Mouse (Mus musculus) kidney, postnatal 10 days (tissue): ENCODE results near the gene Chpt1.
"Not testable (repeated sequence)": the region's sequence is repeated elsewhere in the genome, so short reads cannot be mapped to it uniquely, and the experiment has no call there.

Experiments used
- DNase-seq: peaks from one replicate; pipeline ENCODE4 v3.0.0; 2021; ENCODE audit warnings: mixed read lengths

Gene Chpt1

DNA sequence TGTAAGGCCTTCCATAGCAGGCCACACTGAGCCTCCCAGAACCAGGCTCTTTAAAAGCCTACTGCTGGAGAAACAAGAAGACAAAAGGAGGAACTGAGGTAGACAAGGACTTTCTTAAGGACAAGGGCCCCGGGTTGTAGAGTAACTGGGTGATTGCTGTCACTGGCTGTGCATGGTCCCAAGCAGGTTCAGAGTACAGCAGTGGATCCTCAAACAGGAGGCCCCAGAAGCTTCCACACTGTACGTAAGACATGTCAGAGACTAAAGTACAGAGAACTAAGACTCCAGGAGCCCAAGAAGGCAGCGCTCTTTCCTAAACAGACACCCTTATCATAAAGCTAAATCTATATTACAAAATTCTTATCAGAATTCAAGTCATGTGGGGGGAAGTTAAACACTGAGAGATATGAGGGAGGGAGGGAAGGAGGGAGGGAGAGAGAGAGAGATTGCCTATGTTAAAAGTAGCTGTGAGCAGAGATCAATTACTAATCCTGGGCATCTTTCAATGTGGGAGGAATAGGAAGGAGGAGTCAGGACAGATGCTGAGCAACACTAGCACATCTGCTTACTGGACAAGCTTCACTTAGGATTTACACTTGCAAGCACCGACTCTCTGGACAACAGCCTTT lies 8.8 kb downstream of the Chpt1 start:
- DNase-seq = no peak

DNA sequence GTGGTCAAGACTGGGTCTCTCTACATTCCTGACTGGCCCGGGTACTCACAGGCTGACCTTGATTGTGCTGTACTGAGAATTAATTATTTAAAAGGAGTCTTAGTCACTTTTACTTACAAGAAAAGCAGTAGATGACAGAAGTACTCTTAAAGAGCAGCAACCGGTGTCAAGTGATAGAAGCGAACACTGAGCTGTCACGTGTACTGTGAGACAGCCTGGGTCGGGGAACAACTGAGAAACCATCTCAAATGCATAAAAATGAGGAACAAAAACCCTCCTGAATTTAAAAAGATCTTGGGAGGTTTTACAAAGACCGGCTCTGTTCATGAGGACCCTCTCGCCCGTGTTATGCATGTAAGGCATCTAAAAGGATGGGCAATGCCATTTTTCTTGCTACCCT lies 11.2 kb downstream of the Chpt1 start:
- no peak for DNase-seq

DNA sequence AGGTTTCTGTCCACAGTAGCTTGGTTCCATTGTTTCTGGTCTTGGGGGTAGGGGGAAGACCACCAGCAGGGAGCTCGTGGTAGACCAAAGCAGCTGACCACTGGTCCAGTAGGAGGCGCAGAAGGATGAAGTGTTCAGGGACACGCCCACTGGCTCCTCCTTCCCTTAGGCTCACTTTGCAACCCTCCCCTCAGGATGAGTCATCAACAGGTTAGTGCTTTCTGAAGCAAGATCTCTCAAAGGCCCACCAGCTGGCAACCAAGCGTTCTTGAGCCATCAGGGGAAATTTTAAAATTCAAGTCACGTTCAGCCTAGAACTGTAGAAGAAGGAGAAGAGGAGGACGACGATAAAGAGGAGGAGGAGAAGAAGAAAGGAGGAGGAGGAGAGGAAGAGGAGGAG lies 12.2 kb downstream of the Chpt1 start:
- no peak for DNase-seq

DNA sequence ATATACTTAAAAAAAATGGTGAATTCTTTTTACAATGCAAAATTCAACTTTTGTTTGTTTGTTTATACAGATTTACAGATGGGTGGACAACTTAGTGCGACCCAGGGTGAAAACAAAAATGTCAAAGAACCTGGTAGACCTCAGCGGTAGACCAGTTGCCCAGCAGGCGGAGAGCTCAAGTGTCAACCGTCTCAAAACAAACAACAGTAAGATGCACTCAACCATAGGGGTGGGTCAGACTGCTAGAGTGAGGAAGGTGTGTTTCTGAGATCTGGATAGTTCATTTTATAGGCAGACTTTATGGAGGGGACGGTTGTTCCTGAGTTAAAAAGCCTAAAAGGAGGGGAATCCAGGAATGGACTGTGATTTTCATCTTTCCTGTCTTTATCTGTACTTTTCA lies 15.2 kb downstream of the Chpt1 start:
- DNase-seq = no peak

DNA sequence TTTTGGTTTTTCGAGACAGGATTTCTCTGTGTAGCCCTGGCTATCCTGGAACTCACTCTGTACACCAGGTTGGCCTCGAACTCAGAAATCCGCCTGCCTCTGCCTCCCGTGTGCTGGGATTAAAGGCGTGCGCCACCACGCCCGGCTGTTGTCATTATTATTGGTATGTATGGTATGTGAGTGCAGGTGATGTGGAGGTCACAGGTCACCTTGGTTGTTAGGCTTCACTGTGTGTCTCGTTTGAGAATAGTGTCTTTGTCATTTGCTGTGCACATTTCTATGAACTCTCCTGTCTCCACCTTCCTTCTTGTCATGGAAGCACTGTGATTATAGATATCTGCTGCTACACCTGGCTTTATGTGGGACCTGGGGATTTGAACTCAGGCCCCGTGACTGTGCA lies 21.0 kb downstream of the Chpt1 start:
- DNase-seq = not testable (repeated sequence)

DNA sequence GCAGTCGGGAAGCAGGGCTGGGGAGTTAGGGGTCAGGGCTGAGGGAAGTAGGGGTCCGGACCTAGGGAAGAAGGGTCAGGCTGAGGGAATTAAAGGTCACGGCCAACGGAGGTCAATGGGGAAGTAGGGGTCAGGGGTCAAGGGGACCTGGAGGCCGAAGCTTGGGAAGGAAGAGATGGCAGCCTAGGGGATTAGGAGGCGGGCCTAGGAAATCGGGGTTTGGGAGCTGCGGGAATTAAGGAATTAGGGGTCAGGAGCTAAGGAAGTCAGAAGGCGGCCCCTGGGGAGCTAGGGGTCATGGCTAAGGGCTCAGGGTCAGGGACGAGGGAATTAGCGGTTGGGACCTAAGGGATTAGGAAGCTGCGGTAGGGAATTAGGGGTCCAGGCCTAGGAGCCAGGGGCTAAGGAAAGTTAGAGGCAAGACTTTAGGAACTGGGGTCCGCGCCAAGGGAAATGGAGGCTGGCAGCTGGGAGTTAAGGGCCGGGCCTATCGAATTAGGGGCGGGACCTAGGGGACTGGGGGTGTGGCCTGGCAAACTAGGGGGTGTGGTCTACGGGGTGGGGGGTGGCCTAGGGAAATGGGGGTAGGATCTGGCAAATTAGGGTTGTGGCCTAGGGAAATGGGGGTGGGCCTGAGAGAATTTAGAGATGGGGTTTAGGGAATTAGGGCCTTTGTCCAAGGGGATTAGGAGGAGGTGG lies 43.6 kb downstream of the Chpt1 start:
- no peak for DNase-seq

DNA sequence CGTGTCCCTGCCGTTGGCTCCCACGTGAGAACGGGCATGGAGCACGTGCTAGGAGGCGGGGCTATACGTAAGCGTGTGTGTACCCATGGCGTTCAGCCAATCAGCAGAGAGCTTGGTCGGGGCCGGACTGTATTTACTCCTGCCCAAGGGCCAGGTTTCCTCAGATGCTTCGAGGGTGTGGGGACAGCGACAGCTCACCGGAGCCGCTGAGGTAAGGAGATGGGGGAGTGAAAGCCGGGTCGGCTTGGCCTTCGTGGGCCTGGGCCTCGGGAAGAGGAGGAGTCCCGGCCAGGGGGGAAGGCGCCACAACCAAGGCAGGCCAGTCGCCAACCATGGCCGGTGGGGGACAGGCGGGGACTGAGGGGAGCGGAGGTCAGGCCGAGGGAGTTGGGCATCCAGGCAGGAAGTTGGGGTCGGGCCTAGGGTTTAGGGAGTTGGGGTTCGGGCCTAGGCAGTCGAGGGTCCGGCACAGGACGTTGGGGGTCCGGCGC lies 44.3 kb downstream of the Chpt1 start, which contains the start of gene Sycp3:
TSS of gene Sycp3 (plus strand) at position 68 of the 491 bp plus-strand sequence.
- DNase-seq = peak; percentile 23

DNA sequence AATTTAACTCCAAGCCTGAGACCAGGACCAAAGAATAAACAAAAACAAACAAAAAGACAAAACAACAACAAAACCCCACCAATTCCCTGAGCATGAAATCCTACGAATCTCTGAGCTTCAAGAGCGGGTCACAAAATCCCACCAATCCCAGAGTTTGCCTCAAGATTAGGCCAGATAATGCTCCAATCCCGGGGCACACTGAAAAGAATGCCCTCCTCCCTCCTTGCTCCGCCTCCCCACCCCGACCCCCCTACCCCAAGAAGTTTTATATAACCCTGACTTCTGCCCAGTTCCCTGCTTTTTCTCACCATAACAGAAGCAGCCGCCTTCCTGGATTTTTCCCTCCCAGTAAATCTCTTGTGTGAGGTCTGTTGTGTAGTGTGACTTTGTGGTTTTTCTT lies 46.1 kb downstream of the Chpt1 start:
- DNase-seq = no peak

DNA sequence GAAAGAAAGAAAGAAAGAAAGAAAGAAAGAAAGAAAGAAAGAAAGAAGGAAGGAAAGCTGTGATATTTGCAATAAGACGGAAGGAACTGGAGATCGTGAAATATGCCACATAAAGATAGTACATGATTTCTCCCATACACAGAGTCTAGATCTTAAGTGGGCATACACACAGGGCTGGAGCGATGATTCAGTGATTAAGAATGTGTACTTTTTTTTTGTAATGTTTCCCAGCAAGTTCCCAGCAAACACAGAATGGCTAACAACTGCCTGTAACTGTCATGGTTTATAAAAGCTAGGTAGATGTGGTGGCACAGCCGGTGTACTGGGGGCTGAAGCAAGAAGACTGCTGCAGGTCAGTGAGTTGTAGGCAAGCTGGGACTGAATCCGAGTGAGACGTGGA lies 51.9 kb downstream of the Chpt1 start:
- no peak for DNase-seq

DNA sequence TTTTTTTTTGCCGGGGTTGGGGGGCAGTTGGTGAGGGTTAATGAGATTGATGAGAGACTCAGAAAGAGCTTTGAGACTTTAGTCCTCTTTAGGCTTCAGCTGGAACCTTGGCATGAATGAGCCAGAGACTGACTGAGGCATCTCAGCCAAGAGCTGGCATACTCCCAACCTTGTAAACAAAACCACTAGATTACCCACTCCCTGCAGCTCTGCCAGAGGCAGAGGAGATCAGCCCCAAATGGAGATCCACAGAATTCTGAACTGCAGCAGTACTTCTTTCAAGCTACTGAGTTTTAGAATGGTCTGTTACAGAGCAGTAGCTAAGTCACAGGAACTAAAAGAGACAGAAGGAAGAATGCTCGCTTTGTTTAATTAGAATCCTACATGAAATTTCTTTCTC lies 52.7 kb downstream of the Chpt1 start:
- DNase-seq = no peak

DNA sequence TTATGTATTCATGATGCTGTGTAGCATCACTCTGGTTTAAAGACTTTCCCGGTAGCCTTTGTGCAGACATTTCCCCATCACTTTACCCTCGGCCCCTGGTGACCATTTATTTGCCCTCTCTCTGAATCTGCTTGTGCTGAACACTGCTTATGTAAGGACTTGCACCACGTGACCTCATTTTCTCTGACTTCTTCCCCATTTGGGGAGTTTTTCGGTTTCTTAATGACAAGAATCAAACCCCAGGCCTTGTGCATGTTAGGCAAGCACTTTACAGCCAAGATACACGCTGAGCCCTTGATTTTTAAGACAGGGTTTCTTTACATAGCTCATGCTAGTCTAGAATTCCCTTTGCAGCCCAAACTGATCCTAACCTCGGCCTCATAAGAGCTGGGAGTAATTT lies 62.6 kb downstream of the Chpt1 start:
- no peak for DNase-seq

DNA sequence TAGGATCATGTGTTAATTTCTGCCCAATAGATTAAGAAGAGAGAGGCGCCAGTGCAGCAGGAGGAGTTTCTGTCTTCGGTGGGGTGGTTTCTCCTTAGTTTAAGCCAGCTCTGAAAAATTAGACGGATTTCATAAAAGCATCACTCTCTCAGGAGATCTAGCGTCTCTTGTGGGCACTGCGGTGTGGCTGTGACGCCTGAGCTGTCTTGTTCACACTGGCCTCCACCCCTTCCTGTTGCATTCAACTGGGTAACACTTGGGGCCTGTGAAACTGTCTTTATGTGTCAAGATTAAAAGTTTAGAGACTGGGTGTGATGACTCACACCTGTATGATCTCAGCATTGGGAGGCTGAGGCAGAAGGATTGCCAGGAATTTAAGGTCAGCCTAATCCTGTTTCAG lies 75.9 kb downstream of the Chpt1 start:
- DNase-seq = no peak

DNA sequence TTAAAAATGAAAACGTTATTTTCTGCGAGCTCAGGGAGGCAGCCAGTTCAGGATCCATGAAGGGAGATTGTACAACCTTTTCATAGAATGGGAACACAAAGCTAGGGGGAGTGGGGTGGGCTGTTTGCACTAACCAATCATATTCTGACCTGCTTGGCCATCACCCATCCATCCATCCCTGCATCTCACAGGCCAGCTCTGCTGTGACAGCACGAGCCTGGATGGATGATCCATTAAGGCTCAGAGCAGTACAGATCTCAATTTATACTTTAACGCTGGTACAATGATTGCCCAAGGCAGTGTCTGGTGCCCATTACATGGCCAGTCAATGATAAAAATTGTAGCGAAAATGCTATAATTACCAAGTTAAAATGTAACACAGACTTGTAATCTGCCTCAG lies 77.0 kb downstream of the Chpt1 start:
- no peak for DNase-seq

DNA sequence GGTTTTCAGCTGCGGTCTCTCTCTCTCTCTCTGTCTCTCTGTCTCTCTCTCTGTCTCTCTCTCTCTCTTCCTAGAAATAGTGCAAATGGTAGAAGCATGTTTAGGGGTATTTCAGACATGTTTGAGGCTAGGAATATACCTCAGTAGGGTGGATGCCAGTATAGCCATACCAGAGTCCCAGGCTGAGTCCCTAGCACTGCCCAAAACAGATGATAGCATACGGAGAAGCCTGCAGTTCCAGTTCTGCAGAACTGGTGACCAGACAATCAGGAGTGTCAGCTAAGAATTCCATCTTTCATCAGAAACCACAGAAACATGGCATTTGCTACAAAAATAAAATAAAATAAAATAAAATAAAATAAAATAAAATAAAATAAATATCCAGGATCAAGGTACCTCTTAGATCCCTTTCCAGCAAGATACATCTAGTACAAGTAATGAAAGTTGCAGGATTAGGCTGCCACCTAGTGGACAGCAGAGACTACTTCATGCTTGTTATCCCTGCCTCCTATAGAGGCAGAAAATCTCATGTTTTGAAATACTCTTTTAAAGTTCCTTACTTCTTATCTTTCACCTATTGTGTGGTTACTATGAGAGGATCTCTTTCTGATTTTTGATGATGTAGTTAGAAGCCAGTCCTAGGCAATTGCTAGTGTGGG lies 77.6 kb downstream of the Chpt1 start:
- DNase-seq = peak; percentile 73

DNA sequence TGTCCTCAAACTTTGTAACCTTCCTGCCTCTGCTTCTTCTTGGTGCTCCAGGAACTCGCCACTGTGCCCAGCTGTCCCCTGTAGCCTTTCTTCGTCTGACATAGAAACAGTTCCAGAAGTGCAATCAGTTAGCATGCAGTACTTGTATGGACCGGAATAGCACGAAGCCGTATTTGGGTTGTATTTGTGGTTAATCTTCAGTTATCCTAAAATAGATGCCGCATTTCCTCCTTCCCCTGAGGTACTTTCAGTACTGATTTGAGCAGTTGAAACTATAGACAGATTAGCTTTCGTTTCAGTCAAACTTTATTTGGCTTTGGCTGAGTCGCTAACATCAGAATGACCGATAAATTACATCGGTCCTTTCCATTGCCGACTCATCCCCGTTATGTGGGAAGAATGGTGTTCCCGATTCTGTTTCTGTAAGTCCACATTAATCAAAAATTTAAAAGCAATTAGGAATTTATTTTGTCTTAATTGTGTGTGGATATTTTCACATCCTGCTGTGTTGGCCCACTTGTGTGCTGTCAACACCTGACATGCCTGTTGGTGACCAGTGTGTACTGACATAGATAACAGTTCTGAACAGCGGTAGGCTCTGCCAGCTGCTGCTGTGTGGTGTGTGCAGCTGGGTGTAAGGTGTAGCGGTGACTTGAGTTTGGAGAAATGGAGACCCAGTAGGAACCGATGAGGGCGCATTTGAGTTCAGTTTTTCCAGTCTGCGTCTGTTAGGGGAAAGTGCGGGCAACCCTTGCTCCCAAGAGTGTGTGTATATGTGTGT lies 83.0 kb downstream of the Chpt1 start:
- no peak for DNase-seq

DNA sequence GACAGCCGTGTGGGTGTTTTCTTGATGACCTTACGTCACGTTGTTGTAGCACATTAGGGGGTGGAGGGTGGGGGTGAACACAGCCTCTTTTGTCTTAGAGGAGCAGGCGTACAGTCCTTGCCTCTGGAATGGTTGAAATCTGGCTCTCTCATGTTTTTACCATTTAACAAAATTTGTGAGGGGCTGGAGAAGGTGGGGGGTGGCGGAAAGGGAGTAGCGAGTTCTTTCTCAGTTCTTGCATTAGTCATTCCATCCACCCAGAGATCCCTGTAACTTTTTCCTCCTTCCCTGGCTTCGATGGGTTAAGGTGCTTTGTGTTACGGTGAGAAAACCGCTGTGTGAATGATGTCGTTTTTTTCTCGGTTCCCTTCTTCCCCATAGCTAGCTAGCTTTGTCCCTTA lies 83.7 kb downstream of the Chpt1 start:
- no peak for DNase-seq

DNA sequence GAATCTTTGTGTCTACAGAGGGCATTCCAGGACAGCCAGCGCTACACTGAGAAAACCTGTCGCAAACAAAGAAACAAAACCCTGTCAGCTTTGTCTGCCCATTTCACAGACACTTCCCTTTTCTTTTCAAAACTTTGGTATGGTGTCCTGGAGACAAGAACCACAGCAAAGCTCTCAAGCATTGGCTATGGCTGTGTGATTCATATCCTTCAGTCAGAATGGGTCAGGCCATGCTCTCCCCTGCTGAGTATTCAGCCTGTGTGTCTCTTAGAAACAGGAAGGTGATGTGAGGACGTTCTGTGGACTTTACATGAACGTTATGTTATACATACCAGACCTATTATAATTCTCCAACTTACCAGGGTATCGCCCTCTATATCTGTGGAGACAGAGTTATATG lies 86.2 kb downstream of the Chpt1 start:
- no peak for DNase-seq

DNA sequence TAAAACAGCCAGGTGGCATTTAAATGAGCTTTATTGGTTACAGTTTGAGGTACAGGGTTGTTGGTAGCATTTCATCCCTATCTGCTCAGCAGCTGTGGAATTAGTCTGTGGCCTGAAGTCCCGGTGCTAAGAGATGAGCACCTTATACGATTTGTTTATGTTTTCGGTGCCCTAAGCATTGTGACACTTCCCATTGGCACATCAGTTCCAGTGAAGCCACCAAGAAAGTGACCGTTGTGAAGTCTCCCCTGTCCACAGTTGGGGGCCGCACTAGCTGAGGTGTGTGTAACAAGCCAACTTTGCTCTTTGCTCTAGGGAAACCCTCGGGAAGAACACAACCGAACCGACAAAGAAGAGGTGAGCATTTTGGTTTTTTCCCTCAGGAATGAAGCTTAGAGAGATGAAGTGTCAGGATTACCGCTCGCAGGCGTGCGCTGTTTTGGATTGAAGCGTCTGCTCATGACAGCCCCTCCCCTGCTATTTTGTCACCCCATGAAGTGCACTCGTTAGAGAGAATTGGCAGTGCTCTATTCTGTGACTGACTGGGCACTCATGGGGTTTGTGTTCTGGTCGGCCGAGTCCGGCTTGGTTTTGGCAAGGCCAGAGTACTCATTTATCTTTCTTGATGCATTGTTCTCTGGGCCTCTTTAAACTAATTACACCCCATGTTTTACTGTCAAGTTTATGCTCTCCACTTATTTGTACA lies 91.4 kb downstream of the Chpt1 start:
- DNase-seq = no peak

DNA sequence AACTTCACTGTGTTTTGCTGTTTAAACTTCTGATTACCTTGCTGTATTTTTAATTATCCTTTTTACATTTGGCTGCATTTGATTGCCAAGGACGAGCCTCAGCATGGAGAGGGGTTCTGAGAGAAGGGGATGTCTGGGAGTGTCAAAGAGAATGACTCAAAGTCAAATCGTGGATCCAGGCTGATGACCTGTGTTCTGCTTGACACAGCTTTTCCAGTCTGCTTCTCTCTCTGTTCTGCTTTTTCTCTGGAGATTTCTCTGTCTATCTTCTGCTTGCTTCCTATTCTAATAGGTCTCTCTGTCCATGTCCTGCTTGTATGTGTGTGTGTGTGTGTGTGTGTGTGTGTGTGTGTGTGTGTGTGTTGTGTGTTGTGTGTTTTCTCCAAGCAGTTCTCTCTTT lies 94.1 kb downstream of the Chpt1 start:
- no peak for DNase-seq

DNA sequence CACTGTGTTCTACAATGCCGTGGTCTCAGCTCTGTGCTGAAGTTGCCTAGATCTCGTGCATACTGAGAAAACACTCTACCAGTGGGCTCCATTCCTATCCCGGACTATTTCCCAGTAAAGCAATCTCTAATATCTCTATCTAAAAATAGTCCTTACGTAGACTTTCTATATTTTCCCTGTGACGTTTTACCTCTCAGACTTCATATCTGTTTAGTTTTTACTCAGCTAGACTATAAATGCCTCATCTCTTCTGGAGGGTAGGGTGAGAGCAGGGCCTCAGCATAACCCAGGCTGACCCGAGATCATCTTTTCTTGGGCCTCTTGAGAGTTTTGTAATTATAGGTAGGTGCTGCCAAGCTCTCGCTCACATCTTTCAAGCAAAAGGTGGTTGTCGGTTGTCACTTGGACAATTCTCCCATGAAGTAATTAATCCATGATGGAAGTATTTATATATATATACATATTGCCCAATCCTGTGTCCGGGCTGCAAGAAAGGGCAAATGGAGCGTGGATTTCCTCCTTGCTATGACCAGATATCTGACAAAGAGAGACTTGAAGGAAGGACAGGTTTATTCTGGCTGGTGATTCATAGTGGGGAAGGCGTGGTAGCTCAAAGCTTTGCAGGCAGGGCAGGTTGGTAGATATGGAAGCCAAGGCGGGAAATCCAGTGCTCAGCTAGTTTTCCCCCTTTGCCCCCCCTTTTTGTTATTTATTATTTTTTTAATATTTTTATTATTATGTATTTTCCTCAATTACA lies 95.8 kb downstream of the Chpt1 start:
- no peak for DNase-seq

DNA sequence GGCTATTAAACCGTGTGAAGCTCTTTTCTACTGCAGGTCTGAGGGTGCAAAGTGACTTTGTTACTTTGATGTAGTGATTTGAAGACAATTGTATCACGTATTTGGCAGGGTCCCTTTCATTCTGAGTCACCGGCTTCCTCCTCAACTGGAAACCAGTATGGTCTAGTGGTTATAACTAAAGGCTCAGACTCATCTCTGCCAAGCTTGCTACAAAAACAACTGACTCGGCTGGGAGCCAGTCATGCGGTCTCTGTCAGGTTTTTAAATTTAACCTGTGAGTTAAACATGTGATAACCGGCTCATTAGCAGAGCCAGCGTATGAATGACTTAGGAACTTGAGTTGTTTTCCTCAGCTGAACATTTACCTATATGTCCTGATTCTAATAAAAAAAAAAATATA lies 98.1 kb downstream of the Chpt1 start:
- peak; percentile 41 for DNase-seq

DNA sequence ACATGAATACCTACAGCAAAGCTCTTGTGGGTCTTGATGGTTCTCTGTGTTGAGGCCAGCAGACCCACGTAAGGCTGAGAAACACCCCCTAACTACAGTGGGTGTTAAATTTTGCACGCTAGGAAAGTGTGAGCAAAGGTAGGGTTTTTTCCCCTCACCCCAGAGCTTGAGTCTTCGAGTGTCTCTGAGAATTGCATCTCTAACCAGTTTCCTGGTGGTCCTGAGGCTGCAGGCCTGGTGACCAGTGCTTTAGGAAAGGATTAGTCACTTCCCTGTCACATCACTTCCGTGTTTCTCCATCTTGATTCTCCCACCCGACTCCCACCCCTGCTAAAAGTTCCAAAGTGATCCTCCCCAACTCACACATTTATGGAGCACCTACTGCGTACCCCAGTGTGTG lies 99.7 kb downstream of the Chpt1 start:
- DNase-seq = no peak
